In genomic region chr2:144276885-144277284, GRCm38 (mm10) we compare ENCODE assay signal across 29 mouse cellular contexts. TPM values are rescaled to one million over a fixed set of nuclear protein-coding genes. Genes with fewer than 3 reads are reported as not detected.
DNase-seq lines count a peak whose midpoint lies in the region; ATAC-seq and TF ChIP-seq lines count a peak whose summit lies in the region.
"Had no signal": no experiment of that assay in that cellular context is flagged by ENCODE, and none has a peak within 500 bp of the region (broad histone marks: within the 10 kb centered on the region; RNA-seq: fewer than 3 reads in every experiment).

No protein-coding gene starts in this region.

- WGBS in heart, embryonic 12.5 days, result 66% methylated on average over 3 of the region's 3 CpGs
- WGBS in heart, postnatal 0 days, result 58% methylated on average over 3 of the region's 3 CpGs
- 58% methylated on average over 3 of the region's 3 CpGs for WGBS in liver, embryonic 13.5 days (ENCODE audit: insufficient replicate concordance)
- 56% methylated on average over 3 of the region's 3 CpGs for WGBS in liver, embryonic 16.5 days (ENCODE audit: insufficient replicate concordance)

- intact Hi-C loops in heart, postnatal 14 days (cut with DNase I), result no loop called here

- no peak for DNase-seq in heart, postnatal 14 days
- DNase-seq in heart, postnatal 0 days (ENCODE audit: low spot score), result no peak
- no peak for DNase-seq in heart, adult 8-10 months (ENCODE audit: low spot score)
- DNase-seq in liver, embryonic 13.5 days, result no peak
- no peak for DNase-seq in embryo, embryonic 10 days (ENCODE audit: low spot score)
- DNase-seq: adrenal gland, postnatal 10 days; cerebellum, adult 8-10 months; cerebellum, postnatal 25 days; gastrocnemius, postnatal 14 days; heart, adult 2 months; kidney, adult 9 months; kidney, postnatal 10 days; lung, postnatal 4 days; midbrain, embryonic 14.5 days; thymus, adult 2 months; thymus, postnatal 36 days had no signal

- no peak for TF ChIP-seq EP300 in heart, postnatal 0 days (IDR thresholded peaks at IDR 0.05; ENCODE audit: low read depth)

- no peaks in the 10 kb centered on the region for H3K27me3 ChIP-seq in heart, embryonic 12.5 days (replicated peaks)
- H3K27me3 ChIP-seq in heart, postnatal 0 days (ENCODE audit: control insufficient read depth, insufficient read depth, low read length), result no peaks in the 10 kb centered on the region
- H3K27me3 ChIP-seq in liver, embryonic 13.5 days, result no peaks in the 10 kb centered on the region
- H3K27me3 ChIP-seq in liver, embryonic 16.5 days (ENCODE audit: control insufficient read depth, insufficient read depth, low read depth, low read length), result no peaks in the 10 kb centered on the region
- H3K27me3 ChIP-seq: hindbrain, embryonic 12.5 days; intestine, embryonic 15.5 days; limb, embryonic 15.5 days; Patski had no signal

- no peak overlapping the region for H3K4me3 ChIP-seq in heart, embryonic 12.5 days
- no peak overlapping the region for H3K4me3 ChIP-seq in heart, postnatal 0 days (ENCODE audit: low read depth, low read length)
- no peak overlapping the region for H3K4me3 ChIP-seq in liver, embryonic 13.5 days (replicated peaks)
- no peak overlapping the region for H3K4me3 ChIP-seq in liver, embryonic 16.5 days (ENCODE audit: low read depth, low read length)
- H3K4me3 ChIP-seq: heart, adult 2 months; hindbrain, embryonic 12.5 days; intestine, embryonic 15.5 days; limb, embryonic 10.5 days; limb, embryonic 15.5 days had no signal

- no peak for TF ChIP-seq CTCF in heart, postnatal 0 days (IDR thresholded peaks at IDR 0.05; ENCODE audit: low read depth)

- H3K4me2 ChIP-seq in heart, embryonic 12.5 days, result no peak overlapping the region
- H3K4me2 ChIP-seq in heart, postnatal 0 days (ENCODE audit: low read depth, low read length), result no peak overlapping the region
- no peak overlapping the region for H3K4me2 ChIP-seq in liver, embryonic 13.5 days
- H3K4me2 ChIP-seq in liver, embryonic 16.5 days (ENCODE audit: low read depth, low read length), result no peak overlapping the region
- H3K4me2 ChIP-seq: hindbrain, embryonic 12.5 days; intestine, embryonic 15.5 days; limb, embryonic 15.5 days had no signal

- no peak overlapping the region for H3K9ac ChIP-seq in heart, embryonic 12.5 days
- H3K9ac ChIP-seq in heart, postnatal 0 days (replicated peaks; ENCODE audit: low read depth, low read length), result no peak overlapping the region
- no peak overlapping the region for H3K9ac ChIP-seq in liver, embryonic 13.5 days
- no peak overlapping the region for H3K9ac ChIP-seq in liver, embryonic 16.5 days (ENCODE audit: low read depth, low read length)
- H3K9ac ChIP-seq: hindbrain, embryonic 12.5 days; intestine, embryonic 15.5 days; limb, embryonic 15.5 days had no signal

- H3K27ac ChIP-seq in heart, embryonic 12.5 days (ENCODE audit: poor library complexity, severe bottlenecking), result peak overlapping the region; percentile 79; the same call in 1 of the 2 replicates
- H3K27ac ChIP-seq in heart, postnatal 0 days (ENCODE audit: low read depth), result peak overlapping the region; percentile 43; the same call in 1 of the 2 replicates
- no peak overlapping the region for H3K27ac ChIP-seq in liver, embryonic 13.5 days
- H3K27ac ChIP-seq in liver, embryonic 16.5 days (ENCODE audit: low read length), result no peak overlapping the region
- H3K27ac ChIP-seq: heart, adult 2 months; hindbrain, embryonic 12.5 days; hindbrain, postnatal 0 days; intestine, embryonic 15.5 days; limb, embryonic 10.5 days; limb, embryonic 15.5 days had no signal

- H3K4me1 ChIP-seq in heart, embryonic 12.5 days (replicated peaks), result peaks cover 36% of the 10 kb centered on the region
- no peaks in the 10 kb centered on the region for H3K4me1 ChIP-seq in heart, postnatal 0 days (ENCODE audit: control insufficient read depth, insufficient read depth)
- H3K4me1 ChIP-seq in liver, embryonic 13.5 days (replicated peaks), result peaks cover 42% of the 10 kb centered on the region
- peaks cover 9% of the 10 kb centered on the region for H3K4me1 ChIP-seq in liver, embryonic 16.5 days (ENCODE audit: control insufficient read depth, low read depth, low read length)
- H3K4me1 ChIP-seq: hindbrain, embryonic 12.5 days had no signal

- H3K36me3 ChIP-seq in heart, embryonic 12.5 days, result peaks cover 38% of the 10 kb centered on the region
- peaks cover 10% of the 10 kb centered on the region for H3K36me3 ChIP-seq in heart, postnatal 0 days (replicated peaks; ENCODE audit: control insufficient read depth, insufficient read depth, low read length)
- H3K36me3 ChIP-seq in liver, embryonic 13.5 days, result peaks cover 39% of the 10 kb centered on the region
- peaks cover 10% of the 10 kb centered on the region for H3K36me3 ChIP-seq in liver, embryonic 16.5 days (ENCODE audit: control insufficient read depth, insufficient read depth)

- ATAC-seq in heart, embryonic 12.5 days (ENCODE audit: insufficient number of reproducible peaks, low FRiP score), result peak; percentile 78
- no peak for ATAC-seq in heart, postnatal 0 days (ENCODE audit: insufficient read depth, low read depth)
- ATAC-seq in liver, embryonic 13.5 days (ENCODE audit: low read depth), result 0 out of 2 replicates have a peak, but pooled peaks have one; percentile 13
- ATAC-seq in liver, embryonic 16.5 days (ENCODE audit: low read depth), result peak; percentile 35
- ATAC-seq: forebrain, embryonic 14.5 days; hindbrain, postnatal 0 days; intestine, embryonic 15.5 days; lung, postnatal 0 days; Patski had no signal

- H3K9me3 ChIP-seq in heart, embryonic 12.5 days (replicated peaks), result no peaks in the 10 kb centered on the region
- no peaks in the 10 kb centered on the region for H3K9me3 ChIP-seq in heart, postnatal 0 days (replicated peaks; ENCODE audit: control insufficient read depth, low read length)
- no peaks in the 10 kb centered on the region for H3K9me3 ChIP-seq in liver, embryonic 13.5 days (replicated peaks)
- H3K9me3 ChIP-seq in liver, embryonic 16.5 days (replicated peaks; ENCODE audit: control insufficient read depth, low read length), result no peaks in the 10 kb centered on the region
- H3K9me3 ChIP-seq: hindbrain, embryonic 12.5 days; intestine, embryonic 15.5 days; limb, embryonic 10.5 days; limb, embryonic 15.5 days had no signal

RNA-seq across cellular contexts. Expression of gene Snx5, which starts 6.2 kb away (rescaled TPM):
- 110 TPM in 2 replicates for polyA plus RNA-seq in heart, embryonic 12.5 days (2016; fragmentation: Nextera tagmentation; extraction: Ambion mirVana)
- total RNA-seq in heart, postnatal 14 days (2021), result 10 to 100 TPM; 50.4 to 51.9 TPM
- 80.2 and 146 TPM in 2 replicates for total RNA-seq in heart, postnatal 0 days (2014; rRNA removed; ENCODE audit: low replicate concordance)
- 55.7 and 65.6 TPM in 2 replicates for polyA plus RNA-seq in heart, postnatal 0 days (2015; fragmentation: Nextera tagmentation; extraction: Ambion mirVana)
- 10 to 100 TPM; 56.1 to 62.3 (median 59.5) TPM for total RNA-seq in heart, adult 8-10 months (2022)
- 83.9 and 94.8 TPM in 2 replicates for polyA plus RNA-seq in liver, embryonic 13.5 days (2015; fragmentation: Nextera tagmentation; extraction: Ambion mirVana)
- 56.5 and 60.5 TPM in 2 replicates for polyA plus RNA-seq in liver, embryonic 16.5 days (2015; fragmentation: Nextera tagmentation; extraction: Ambion mirVana)

RNA-seq across cellular contexts. Expression of gene Mgme1, which starts 6.4 kb away (rescaled TPM):
- 21.7 and 22.4 TPM in 2 replicates for polyA plus RNA-seq in heart, embryonic 12.5 days (2016; fragmentation: Nextera tagmentation; extraction: Ambion mirVana)
- total RNA-seq in heart, postnatal 14 days (2021), result 1 to 10 TPM; 8.5 to 9.6 TPM
- total RNA-seq in heart, postnatal 0 days (2014; rRNA removed; ENCODE audit: low replicate concordance), result 7.5 and 11.1 TPM in 2 replicates
- 12.6 and 14.6 TPM in 2 replicates for polyA plus RNA-seq in heart, postnatal 0 days (2015; fragmentation: Nextera tagmentation; extraction: Ambion mirVana)
- 10 to 100 TPM; 14.5 to 18.5 (median 17.3) TPM for total RNA-seq in heart, adult 8-10 months (2022)
- polyA plus RNA-seq in liver, embryonic 13.5 days (2015; fragmentation: Nextera tagmentation; extraction: Ambion mirVana), result 14.0 and 14.3 TPM in 2 replicates
- 8.1 and 9.9 TPM in 2 replicates for polyA plus RNA-seq in liver, embryonic 16.5 days (2015; fragmentation: Nextera tagmentation; extraction: Ambion mirVana)

RNA-seq across cellular contexts. Expression of gene Ovol2, which starts 55.1 kb away (rescaled TPM):
- 0.12 and 0.20 TPM in 2 replicates for polyA plus RNA-seq in heart, embryonic 12.5 days (2016; fragmentation: Nextera tagmentation; extraction: Ambion mirVana)
- not detected for total RNA-seq in heart, postnatal 14 days (2021)
- not detected in 2 replicates for total RNA-seq in heart, postnatal 0 days (2014; rRNA removed; ENCODE audit: low replicate concordance)
- not detected in 2 replicates for polyA plus RNA-seq in heart, postnatal 0 days (2015; fragmentation: Nextera tagmentation; extraction: Ambion mirVana)
- total RNA-seq in heart, adult 8-10 months (2022), result not detected
- polyA plus RNA-seq in liver, embryonic 13.5 days (2015; fragmentation: Nextera tagmentation; extraction: Ambion mirVana), result not detected in 2 replicates
- 0.06 TPM in 1 of 2 replicates, not detected in the other for polyA plus RNA-seq in liver, embryonic 16.5 days (2015; fragmentation: Nextera tagmentation; extraction: Ambion mirVana)
- total RNA-seq: adrenal gland, postnatal 10 days; gastrocnemius, postnatal 14 days; heart, adult 2 months; hindbrain, postnatal 0 days; MEL; monocyte, adult 5-6 weeks had no signal
- polyA plus RNA-seq: forebrain, embryonic 14.5 days; midbrain, embryonic 14.5 days; neural tube, embryonic 14.5 days; Patski had no signal

Comparison
In these comparisons a context has a peak if more than half of its experiments do, and no peak if none do; other contexts are left out.
1. H3K27ac ChIP-seq: peak in heart, embryonic 12.5 days (single experiment) and heart, postnatal 0 days (single experiment); none in liver, embryonic 13.5 days (single experiment) and liver, embryonic 16.5 days (single experiment).